Mouse (Mus musculus): ENCODE data around the gene Unc13d. TPM values are rescaled to one million over a fixed set of nuclear protein-coding genes. Genes with fewer than 3 reads are reported as not detected.

Unc13d gene
- total RNA-seq, 1 experiment from 2014 or later, result 47.0 TPM

Other genes with a start within 250 kb of the Unc13d start
- under 0.01 TPM in 1 of 2 replicates, not detected in the other for gene Myo15b, start 219.6 kb downstream of the Unc13d start, total RNA-seq (2017)
- gene Smim5, start 178.0 kb downstream of the Unc13d start, total RNA-seq (2017), result 1.2 and 2.6 TPM in 2 replicates
- gene Smim6, start 165.9 kb downstream of the Unc13d start, total RNA-seq (2017), result not detected in 2 replicates
- gene Sap30bp, start 144.7 kb downstream of the Unc13d start, total RNA-seq (2017), result 125 and 148 TPM in 2 replicates
- gene Recql5, start 144.5 kb downstream of the Unc13d start, total RNA-seq (2017), result 44.4 and 54.2 TPM in 2 replicates
- gene Itgb4, start 103.3 kb downstream of the Unc13d start, total RNA-seq (2017), result 0.23 and 0.25 TPM in 2 replicates
- 3.6 and 7.9 TPM in 2 replicates for gene Galk1, start 65.2 kb downstream of the Unc13d start, total RNA-seq (2017)
- gene H3f3b, start 50.0 kb downstream of the Unc13d start, total RNA-seq (2017), result 1,276 and 1,299 TPM in 2 replicates
- gene Unk, start 47.6 kb downstream of the Unc13d start, total RNA-seq (2017), result 22.5 and 24.2 TPM in 2 replicates
- gene Wbp2, start 9.0 kb upstream of the Unc13d start, total RNA-seq (2017), result 93.6 and 100 TPM in 2 replicates
- 0.23 and 1.5 TPM in 2 replicates for gene Trim47, start 49.2 kb upstream of the Unc13d start, total RNA-seq (2017)
- 19.0 and 21.2 TPM in 2 replicates for gene Trim65, start 53.2 kb upstream of the Unc13d start, total RNA-seq (2017)
- gene Mrpl38, start 60.9 kb upstream of the Unc13d start, total RNA-seq (2017), result 17.7 and 17.8 TPM in 2 replicates
- 16.9 and 31.4 TPM in 2 replicates for gene Fbf1, start 90.2 kb upstream of the Unc13d start, total RNA-seq (2017)
- 14.2 and 21.4 TPM in 2 replicates for gene Ten1, start 120.9 kb upstream of the Unc13d start, total RNA-seq (2017)
- 27.4 and 31.7 TPM in 2 replicates for gene Acox1, start 121.1 kb upstream of the Unc13d start, total RNA-seq (2017)
- gene Evpl, start 160.1 kb upstream of the Unc13d start, total RNA-seq (2017), result 0.12 TPM in 2 replicates
- 18.4 and 21.6 TPM in 2 replicates for gene Srp68, start 196.3 kb upstream of the Unc13d start, total RNA-seq (2017)
- not detected in 2 replicates for gene Galr2, start 203.0 kb upstream of the Unc13d start, total RNA-seq (2017)
- gene Exoc7, start 229.3 kb upstream of the Unc13d start, total RNA-seq (2017), result 30.4 and 46.9 TPM in 2 replicates

Data from neutrophil, adult 5-6 weeks (primary cell).